Mouse (Mus musculus) G1E (cell line): ENCODE results near the gene Ly6g6c.

ENCODE experiments used
- CTCF ChIP-seq: IDR thresholded peaks from 2 replicates; pipeline ENCODE4 v1.5.1; 2012; ENCODE audit warnings: low read depth, low read length, inconsistent platforms, mixed read lengths
- GATA1 ChIP-seq: IDR thresholded peaks from 2 replicates; pipeline ENCODE4 v1.6.1; 2012; ENCODE audit warnings: borderline replicate concordance, low read length, inconsistent platforms, mixed read lengths
- TAL1 ChIP-seq: conservative IDR thresholded peaks from 2 replicates; pipeline ENCODE4 v1.6.1; 2012; ENCODE audit warnings: low read depth, low read length, inconsistent platforms, mixed read lengths

DNA sequence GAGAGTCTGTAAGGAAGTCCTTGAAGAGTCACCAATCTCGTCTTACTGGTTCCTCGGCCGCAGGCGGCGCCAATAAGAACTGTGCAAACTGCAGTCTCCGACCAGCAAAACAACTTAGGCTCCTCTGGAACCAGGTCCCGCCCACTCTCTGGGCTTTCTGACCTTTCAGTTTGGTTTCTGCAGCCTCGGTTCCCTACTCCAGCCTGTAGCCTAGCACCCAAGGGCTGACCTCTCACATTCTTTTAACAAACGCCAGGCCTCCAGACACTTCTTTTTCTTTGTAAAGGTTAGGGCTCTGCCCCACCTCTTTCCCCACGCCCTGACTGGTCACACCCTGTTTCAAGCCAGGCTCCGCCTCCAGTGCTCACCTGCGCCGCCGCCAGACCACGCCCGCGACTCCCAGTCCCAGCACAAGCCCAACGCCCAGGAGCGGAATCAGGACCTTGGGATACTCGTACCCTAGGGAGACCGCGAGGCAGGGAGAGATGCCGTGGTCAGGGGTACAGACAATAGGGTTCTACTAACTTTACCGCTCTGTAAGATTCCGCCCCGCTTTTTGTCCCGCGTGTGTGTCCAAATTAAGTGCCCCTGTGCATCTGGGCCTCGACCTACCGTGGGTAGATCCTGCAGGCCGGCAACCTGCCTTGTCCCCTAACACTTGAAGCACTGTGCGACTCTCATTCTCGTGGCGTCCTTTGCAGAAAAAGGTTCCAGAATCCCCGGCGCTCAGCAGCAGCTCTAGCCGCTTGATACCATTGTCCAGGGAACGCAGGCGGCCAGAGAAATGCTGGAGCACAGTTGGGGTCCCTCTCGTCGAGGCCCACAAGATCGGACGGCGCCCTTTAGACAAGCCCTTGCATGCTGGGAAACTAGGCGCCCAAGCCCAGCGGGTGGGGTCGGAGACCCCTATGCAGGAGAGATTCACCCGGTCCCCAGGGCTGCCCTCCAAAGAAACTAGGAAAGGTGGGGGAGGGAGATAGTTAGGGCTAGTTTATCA lies at the start of gene Ly6g6c:
- TF ChIP-seq CTCF (no peak), GATA1 (no peak), TAL1 (no peak)
